Mouse (Mus musculus): ENCODE measurements around the gene Zfp398. TPM values are rescaled to one million over a fixed set of nuclear protein-coding genes. Genes with fewer than 3 reads are reported as not detected.

Zfp398 gene
- polyA plus RNA-seq, 1 experiment = 1.7 TPM

DNA sequence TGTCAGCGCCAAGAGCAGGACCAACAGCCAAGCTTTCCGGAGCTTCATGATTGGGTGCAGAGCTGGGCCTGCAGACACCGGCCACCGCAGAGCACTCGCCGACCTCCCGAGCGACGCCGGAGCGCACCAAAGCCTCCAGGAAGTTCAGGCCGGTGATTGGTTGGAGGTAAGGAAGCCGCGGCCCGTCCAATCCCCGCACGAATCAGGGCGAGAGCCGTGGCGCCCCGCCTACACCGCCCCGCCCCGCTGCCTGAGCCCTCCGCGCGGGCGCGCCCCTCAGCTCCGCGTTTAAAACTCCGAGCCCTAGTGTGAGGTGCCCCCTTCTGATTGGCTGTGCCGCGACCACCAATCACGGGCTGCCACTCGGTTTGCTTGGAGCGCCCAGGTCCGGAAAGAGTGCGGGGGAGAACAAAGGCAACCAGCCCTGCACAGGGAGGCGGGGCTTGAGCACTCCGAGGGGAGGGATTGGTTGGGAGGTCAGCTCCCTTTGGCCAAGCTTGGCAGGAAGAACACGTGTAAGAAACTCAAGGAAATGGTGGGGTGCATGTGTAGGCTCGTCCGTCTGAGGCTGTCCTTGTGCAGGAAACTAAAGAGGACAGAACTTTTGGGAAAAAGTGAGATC is 22.1 kb upstream of the Zfp398 start, which contains the start of gene Pdia4:
TSS of gene Pdia4 (minus strand) at position 174 of the 622 bp plus-strand sequence.
- Histone ChIP-seq H3K36me3 (ENCODE audit: control insufficient read depth, insufficient read depth) (peaks cover 11% of the 10 kb centered on the region), H3K4me3 (ENCODE audit: insufficient read depth, poor library complexity, severe bottlenecking) (peak within 1 kb of the TSS; percentile 93), H3K79me3 (ENCODE audit: low read depth) (peaks cover 41% of the 10 kb centered on the region), H3K79me2 (ENCODE audit: control insufficient read depth, insufficient read depth) (peaks cover 47% of the 10 kb centered on the region), H3ac (ENCODE audit: control insufficient read depth, insufficient read length, low read depth) (peak within 1 kb of the TSS; percentile 59), H3K27me3 (ENCODE audit: control insufficient read depth, insufficient read depth, insufficient read length) (no peaks in the 10 kb centered on the region)
- TF ChIP-seq MAX (IDR thresholded peaks at IDR 0.05) = peak; percentile 79
- TF ChIP-seq CEBPB (IDR thresholded peaks at IDR 0.05; ENCODE audit: low read depth) = no peak

DNA sequence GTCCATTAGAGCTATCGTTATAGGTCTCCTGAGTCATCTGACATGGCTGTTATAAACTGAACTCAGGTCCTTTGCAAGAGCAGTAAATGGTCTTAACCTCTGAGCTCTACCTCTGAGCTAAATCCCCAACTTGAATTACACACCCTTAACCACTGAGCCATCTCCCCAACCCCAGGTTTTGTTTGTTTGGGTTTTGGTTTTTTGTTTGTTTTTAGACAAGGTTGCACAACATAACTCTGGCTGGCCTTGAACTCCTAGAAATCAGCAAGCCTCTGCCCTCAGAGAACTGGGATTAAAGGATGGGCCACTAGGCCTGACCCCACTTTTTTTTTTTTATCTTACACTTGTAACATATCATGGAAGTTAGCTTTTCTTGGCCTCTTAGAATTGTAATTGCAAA is 19.3 kb upstream of the Zfp398 start:
- Histone ChIP-seq H3K4me3 (ENCODE audit: insufficient read depth, poor library complexity, severe bottlenecking) (no peak overlapping the region), H3ac (ENCODE audit: control insufficient read depth, insufficient read length, low read depth) (no peak overlapping the region), H3K79me3 (ENCODE audit: low read depth) (peaks cover 16% of the 10 kb centered on the region), H3K27me3 (ENCODE audit: control insufficient read depth, insufficient read depth, insufficient read length) (no peaks in the 10 kb centered on the region), H3K79me2 (ENCODE audit: control insufficient read depth, insufficient read depth) (peaks cover 19% of the 10 kb centered on the region), H3K36me3 (ENCODE audit: control insufficient read depth, insufficient read depth) (peaks cover under 1% of the 10 kb centered on the region)
- TF ChIP-seq USF1 (IDR thresholded peaks at IDR 0.05; ENCODE audit: low read depth) (no peak), FOSL1 (IDR thresholded peaks at IDR 0.05; ENCODE audit: insufficient read depth, low read length, poor library complexity, severe bottlenecking) (no peak), MYOG (IDR thresholded peaks at IDR 0.05; ENCODE audit: control insufficient read depth, extremely low read depth, insufficient read length) (no peak), MAX (IDR thresholded peaks at IDR 0.05) (no peak), CEBPB (IDR thresholded peaks at IDR 0.05; ENCODE audit: low read depth) (no peak), MYOD1 (IDR thresholded peaks at IDR 0.05; ENCODE audit: control insufficient read depth, insufficient read length, low read depth) (no peak), CTCF (IDR thresholded peaks at IDR 0.05; ENCODE audit: control insufficient read depth, insufficient read depth, insufficient read length) (no peak)

DNA sequence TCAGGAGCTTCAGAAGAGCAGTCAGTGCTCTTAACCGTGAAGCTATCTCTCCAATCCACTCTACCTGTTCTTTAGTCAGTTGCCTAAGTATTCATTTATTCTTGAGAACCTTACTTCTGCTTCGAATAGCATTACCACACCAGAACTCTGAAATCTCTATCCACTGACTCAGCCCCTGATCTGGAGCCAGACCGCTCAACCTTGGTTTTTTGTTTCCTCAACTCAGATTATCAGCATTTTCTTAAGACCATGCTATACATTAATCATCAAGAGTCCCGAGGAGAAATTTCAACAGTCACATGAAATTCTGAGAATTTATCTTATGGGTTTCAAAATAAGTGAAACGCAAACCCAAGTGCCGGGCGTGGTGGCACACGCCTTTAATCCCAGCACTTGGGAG is 16.7 kb upstream of the Zfp398 start:
- Histone ChIP-seq H3K27me3 (ENCODE audit: control insufficient read depth, insufficient read depth, insufficient read length) (no peaks in the 10 kb centered on the region), H3K79me2 (ENCODE audit: control insufficient read depth, insufficient read depth) (no peaks in the 10 kb centered on the region), H3K4me3 (ENCODE audit: insufficient read depth, poor library complexity, severe bottlenecking) (no peak overlapping the region), H3ac (ENCODE audit: control insufficient read depth, insufficient read length, low read depth) (no peak overlapping the region), H3K79me3 (ENCODE audit: low read depth) (no peaks in the 10 kb centered on the region), H3K36me3 (ENCODE audit: control insufficient read depth, insufficient read depth) (no peaks in the 10 kb centered on the region)
- TF ChIP-seq FOSL1 (IDR thresholded peaks at IDR 0.05; ENCODE audit: insufficient read depth, low read length, poor library complexity, severe bottlenecking) (no peak), MYOG (IDR thresholded peaks at IDR 0.05; ENCODE audit: control insufficient read depth, extremely low read depth, insufficient read length) (no peak), CEBPB (IDR thresholded peaks at IDR 0.05; ENCODE audit: low read depth) (no peak), CTCF (IDR thresholded peaks at IDR 0.05; ENCODE audit: control insufficient read depth, insufficient read depth, insufficient read length) (no peak), USF1 (IDR thresholded peaks at IDR 0.05; ENCODE audit: low read depth) (no peak), MAX (IDR thresholded peaks at IDR 0.05) (no peak), MYOD1 (IDR thresholded peaks at IDR 0.05; ENCODE audit: control insufficient read depth, insufficient read length, low read depth) (no peak)

DNA sequence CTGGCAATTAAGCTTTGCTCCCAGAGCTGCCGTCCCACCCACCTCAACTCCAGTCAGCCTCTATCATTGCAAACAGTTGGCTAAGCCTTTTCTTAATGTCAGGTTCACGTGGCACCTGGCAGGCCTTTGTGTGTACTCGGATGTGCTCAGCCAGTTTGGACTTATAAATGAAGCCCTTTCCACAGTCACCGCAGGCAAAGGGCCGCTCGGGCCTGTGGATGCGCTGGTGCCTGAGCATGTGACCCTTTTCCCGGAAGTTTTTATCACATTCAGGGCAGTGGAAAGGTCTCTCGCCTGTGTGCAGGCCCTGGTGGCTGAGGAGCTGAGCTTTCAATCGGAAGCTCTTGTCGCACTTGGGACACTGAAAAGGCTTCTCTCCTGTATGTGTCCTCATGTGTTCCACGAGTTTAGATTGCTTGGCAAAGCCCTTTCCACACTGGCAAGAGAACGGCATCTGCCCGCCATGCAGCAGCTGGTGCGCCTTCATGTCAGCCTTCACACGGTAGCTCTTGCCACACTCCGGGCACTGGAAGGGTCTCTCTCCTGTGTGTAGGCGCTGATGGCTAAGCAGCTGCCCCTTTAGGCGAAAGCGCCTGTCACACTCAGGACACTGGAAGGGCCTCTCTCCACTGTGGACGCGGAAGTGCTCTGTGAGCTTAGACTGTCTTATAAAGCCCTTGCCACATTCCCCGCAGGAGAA is 15.7 kb upstream of the Zfp398 start:
- Histone ChIP-seq H3K36me3 (ENCODE audit: control insufficient read depth, insufficient read depth) (no peaks in the 10 kb centered on the region), H3K4me3 (ENCODE audit: insufficient read depth, poor library complexity, severe bottlenecking) (no peak overlapping the region)
- no peak for TF ChIP-seq USF1 (IDR thresholded peaks at IDR 0.05; ENCODE audit: low read depth)
- TF ChIP-seq CTCF (IDR thresholded peaks at IDR 0.05; ENCODE audit: control insufficient read depth, insufficient read depth, insufficient read length) = no peak
- no peak for TF ChIP-seq MYOG (IDR thresholded peaks at IDR 0.05; ENCODE audit: control insufficient read depth, extremely low read depth, insufficient read length)
- TF ChIP-seq MYOD1 (IDR thresholded peaks at IDR 0.05; ENCODE audit: control insufficient read depth, insufficient read length, low read depth) = no peak
- no peak for TF ChIP-seq FOSL1 (IDR thresholded peaks at IDR 0.05; ENCODE audit: insufficient read depth, low read length, poor library complexity, severe bottlenecking)
- no peak for TF ChIP-seq MAX (IDR thresholded peaks at IDR 0.05)
- TF ChIP-seq CEBPB (IDR thresholded peaks at IDR 0.05; ENCODE audit: low read depth) = no peak

DNA sequence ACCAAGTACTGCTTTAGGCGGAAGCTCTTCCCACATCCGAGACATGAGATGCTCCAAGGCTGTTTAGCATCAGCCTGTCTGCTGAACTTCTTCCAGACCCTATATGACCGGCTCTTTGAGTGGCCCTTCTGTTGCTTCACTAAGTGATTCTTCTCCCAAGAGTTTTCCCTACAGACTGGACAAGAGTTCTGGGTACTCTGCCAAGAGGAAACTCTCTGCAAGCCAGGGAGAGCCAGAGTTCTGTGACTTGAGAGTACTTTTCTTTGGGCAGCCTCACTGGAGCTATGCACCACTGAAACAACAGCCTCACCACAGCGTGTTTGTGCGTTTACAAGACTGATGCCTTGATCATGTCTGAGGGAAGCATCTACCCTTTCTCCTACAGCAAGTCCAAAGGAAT is 14.2 kb upstream of the Zfp398 start:
- Histone ChIP-seq H3K27me3 (ENCODE audit: control insufficient read depth, insufficient read depth, insufficient read length) (no peaks in the 10 kb centered on the region), H3ac (ENCODE audit: control insufficient read depth, insufficient read length, low read depth) (no peak overlapping the region), H3K36me3 (ENCODE audit: control insufficient read depth, insufficient read depth) (no peaks in the 10 kb centered on the region), H3K79me2 (ENCODE audit: control insufficient read depth, insufficient read depth) (no peaks in the 10 kb centered on the region), H3K79me3 (ENCODE audit: low read depth) (no peaks in the 10 kb centered on the region), H3K4me3 (ENCODE audit: insufficient read depth, poor library complexity, severe bottlenecking) (no peak overlapping the region)
- TF ChIP-seq CEBPB (IDR thresholded peaks at IDR 0.05; ENCODE audit: low read depth) = no peak
- TF ChIP-seq FOSL1 (IDR thresholded peaks at IDR 0.05; ENCODE audit: insufficient read depth, low read length, poor library complexity, severe bottlenecking) = no peak
- no peak for TF ChIP-seq USF1 (IDR thresholded peaks at IDR 0.05; ENCODE audit: low read depth)
- no peak for TF ChIP-seq CTCF (IDR thresholded peaks at IDR 0.05; ENCODE audit: control insufficient read depth, insufficient read depth, insufficient read length)
- TF ChIP-seq MYOD1 (IDR thresholded peaks at IDR 0.05; ENCODE audit: control insufficient read depth, insufficient read length, low read depth) = no peak
- no peak for TF ChIP-seq MYOG (IDR thresholded peaks at IDR 0.05; ENCODE audit: control insufficient read depth, extremely low read depth, insufficient read length)
- TF ChIP-seq MAX (IDR thresholded peaks at IDR 0.05) = no peak

More for the DNA sequence above, 15.7 kb upstream of the Zfp398 start:
- no peak overlapping the region for H3ac ChIP-seq (ENCODE audit: control insufficient read depth, insufficient read length, low read depth)
- H3K79me3 ChIP-seq (ENCODE audit: low read depth) = no peaks in the 10 kb centered on the region
- H3K27me3 ChIP-seq (ENCODE audit: control insufficient read depth, insufficient read depth, insufficient read length) = no peaks in the 10 kb centered on the region
- no peaks in the 10 kb centered on the region for H3K79me2 ChIP-seq (ENCODE audit: control insufficient read depth, insufficient read depth)
